Mouse (Mus musculus): ENCODE measurements around the gene Arhgef18. TPM values are rescaled to one million over a fixed set of nuclear protein-coding genes. Genes with fewer than 3 reads are reported as not detected.

The Arhgef18 gene
- total RNA-seq (2021) = 10 to 100 TPM; 34.5 to 39.5 TPM
- long read RNA-seq, experiment 1, full-length matches to known transcripts = 15 of 26 reads
- long read RNA-seq, experiment 1, partial matches to known transcripts = 3 of 26 reads
- long read RNA-seq, experiment 1, other reads (novel, unspliced or antisense) = 8 of 26 reads
- long read RNA-seq, experiment 2, full-length matches to known transcripts = 8 of 21 reads
- long read RNA-seq, experiment 2, partial matches to known transcripts = 10 of 21 reads
- long read RNA-seq, experiment 2, other reads (novel, unspliced or antisense) = 3 of 21 reads

DNA sequence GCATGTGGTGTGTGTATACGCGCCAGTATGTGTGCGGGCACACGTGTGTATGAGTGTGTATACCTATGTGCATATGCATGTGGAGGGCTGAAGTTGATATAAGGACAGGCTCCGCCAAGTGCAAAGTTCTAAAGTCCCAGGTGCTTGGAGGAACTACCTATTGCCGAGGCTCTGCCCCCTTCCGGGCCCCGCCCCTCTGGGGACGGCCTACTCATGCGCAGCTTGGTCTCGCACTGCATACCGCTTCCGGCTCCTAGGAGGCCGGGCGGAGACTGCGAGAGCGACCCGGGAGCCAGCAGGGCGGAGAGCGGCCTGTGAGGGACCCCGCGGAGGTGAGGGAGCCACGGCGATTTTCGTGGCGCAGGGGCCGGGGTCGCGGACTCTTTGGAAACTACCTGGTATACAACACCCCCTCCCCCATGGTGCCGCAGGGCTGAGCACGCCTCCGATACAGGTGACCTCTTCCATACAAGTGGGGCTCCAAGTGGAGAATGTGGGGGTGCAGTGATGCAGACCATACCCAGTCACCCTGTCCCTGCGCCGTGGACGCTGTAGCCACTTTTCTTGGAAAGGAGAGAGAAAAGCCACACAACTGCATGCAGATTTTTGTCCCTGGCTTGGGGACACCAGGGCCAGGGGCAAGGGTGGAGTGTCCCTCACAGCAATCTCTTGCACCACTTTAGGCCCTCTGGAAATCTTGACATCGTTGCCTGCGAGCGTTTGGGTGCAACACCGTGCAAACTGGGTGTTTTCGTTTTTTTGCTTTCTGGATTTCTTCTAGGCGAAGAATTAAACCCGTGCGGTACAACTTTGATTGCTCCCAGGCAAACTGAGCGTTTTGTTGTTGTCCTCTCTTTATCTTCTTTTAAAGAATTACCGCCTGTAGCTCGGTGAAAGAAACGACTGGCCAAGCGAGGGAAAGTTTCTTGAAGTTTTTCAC is at the start of gene Arhgef18:
Gene Arhgef18, plus strand, starts transcription at position 236 of the 940 bp plus-strand sequence.
- DNase-seq (ENCODE audit: low spot score in 2 of 2) = peak; percentile 77 to 83

DNA sequence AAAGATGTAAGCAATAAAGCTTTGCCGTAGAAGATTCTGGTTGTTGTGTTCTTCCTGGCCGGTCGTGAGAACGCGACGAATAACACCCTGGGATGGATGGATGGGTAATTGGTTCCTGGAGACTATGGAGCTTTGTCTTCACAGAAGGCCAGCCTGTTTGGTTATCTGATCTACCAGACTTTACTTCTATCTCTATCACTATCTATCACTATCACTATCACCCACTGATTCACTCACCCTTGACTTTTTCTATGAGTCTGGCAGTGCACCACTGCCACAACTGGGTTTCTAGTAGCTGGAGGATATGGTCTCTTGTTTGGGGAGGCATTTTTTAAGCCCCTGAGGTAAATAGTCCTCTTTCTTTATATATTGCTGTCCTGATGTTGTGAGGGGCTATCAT is 47.5 kb upstream of the Arhgef18 start:
- no peak for DNase-seq (ENCODE audit: low spot score in 2 of 2)

DNA sequence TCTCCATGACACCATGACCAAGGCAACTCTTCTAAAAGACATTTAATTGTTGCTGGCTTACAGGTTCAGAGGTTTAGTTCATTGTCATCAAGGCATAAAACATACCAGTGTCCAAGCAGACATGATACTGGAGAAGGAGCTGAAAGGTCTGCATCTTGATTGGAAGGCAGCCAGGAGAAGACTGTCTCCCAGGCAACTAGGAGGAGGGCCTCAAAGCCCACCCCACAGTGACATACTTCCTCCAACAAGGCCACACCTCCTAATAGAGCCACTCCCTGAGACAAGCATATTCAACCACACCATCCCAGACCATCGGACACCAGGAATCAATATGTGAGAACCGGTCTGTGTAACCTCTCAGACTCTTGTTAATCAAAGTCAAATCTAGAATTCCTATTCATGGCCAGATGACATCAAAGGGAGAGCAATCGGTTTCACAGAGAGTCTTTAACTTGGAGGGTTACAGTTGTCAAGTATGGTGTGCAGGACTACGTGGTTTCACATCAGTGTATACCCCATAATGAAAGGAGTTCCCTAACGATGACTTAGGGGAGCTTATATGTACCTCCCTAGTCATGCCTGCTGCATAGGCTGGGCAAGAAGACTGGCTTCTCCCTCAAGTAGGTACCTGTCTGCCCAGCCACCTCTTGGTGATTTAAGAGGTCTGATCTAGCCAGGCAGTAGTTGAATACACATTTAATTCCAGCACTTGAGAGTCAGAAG is 46.0 kb upstream of the Arhgef18 start:
- DNase-seq (ENCODE audit: low spot score in 2 of 2) = no peak

DNA sequence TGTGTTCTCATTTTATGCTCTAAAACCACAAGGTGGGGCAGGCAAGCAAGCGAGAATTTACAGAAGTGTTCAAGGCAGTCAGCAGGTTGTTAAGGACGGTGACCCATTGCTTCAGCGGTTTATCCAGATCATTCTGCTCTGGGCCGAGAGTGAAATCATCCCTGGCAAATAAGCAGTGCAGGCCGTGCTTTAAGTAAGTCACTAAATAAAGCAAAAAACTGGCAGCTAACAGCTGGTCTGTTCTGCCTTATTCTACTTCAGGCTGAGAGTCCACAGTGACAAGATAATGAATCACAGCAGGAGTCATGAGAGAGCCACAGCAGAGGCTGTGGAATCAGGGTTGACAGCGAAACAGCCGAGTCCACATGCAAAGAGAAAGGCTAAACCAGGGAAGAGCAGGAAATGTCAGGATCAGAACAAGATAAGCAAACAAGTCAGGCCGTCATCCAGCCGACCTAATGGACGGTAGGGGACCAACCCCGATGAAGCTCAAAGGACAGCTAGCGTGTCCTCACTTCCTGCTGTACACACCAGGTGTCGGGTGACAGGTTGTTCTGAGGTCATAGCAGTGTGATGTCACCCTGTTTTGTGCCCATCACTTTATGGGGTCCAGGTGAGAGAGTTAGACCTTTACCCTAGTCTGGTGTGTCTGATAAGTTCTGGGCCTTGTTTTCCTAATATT is 44.5 kb upstream of the Arhgef18 start:
- DNase-seq (ENCODE audit: low spot score in 2 of 2) = no peak

DNA sequence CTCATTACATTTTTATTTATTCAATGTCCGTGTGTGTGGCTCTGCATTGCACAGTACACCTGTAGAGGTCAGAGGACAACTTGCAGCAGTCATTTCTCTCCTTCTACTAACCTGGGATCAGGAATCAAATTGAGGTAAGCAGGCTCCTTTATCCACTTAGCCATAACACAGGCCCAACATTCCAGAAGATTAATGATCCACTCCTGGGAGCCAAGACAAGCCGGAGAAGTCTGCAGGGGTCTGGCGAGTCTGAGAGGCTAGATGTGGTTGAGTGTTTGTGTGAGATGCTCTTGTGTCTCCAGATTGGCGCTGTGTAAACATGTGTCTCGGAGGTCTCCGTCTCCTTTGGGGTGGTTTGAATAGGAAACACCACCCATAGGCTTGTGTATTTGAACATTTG is 42.1 kb upstream of the Arhgef18 start:
- no peak for DNase-seq (ENCODE audit: low spot score in 2 of 2)

DNA sequence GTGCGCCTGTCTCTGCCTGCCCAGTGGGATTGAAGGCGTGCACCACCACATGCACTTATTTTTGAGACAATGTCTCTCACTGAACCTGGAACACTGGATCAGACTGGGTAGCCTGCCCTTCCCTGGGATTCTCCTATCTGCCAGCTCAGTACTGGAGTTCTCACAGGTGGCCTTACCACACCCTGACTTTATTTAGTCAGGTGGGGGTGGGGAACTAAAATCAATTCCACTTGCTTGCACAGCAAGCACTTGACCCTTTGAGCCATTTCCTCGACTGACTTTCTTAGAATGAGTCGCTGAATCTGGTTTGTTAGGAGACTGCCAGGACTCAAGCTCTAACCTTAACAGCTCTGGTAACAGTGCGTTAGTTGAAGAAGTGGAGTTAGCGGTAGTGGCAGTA is 40.1 kb upstream of the Arhgef18 start:
- no peak for DNase-seq (ENCODE audit: low spot score in 2 of 2)

DNA sequence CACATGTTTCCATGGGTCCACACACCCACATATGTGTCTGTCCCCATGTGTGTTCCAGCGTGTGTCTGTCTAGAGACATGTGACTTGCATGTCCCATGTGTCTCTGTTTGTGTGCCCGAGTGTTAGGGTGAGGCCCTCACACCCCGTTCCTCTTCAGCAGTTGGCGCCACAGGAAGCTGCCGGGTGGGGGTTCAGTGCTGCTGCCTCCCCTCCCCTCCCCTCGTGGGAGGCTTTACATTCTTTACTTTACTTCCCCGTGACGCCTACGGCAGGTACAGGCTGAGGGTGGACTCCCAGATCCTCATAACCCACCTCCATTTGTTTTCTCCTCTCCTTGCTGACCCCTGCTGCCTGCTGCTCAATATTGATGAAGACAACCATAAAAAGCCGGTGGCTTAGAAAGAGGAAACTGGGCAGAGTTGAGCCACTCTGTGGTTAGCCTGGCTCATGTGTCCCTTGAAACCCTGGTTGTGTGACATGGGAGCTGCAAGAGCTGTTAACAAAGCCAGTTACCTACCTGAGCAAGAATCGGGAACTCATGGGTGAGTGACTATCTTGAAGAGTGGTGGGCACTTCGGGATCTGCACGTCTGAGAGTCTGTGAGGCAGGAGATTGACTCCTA is 39.5 kb upstream of the Arhgef18 start, which contains the start of gene A430078G23Rik:
Gene A430078G23Rik, plus strand, starts transcription at position 227 of the 622 bp plus-strand sequence.
- no peak for DNase-seq (ENCODE audit: low spot score in 2 of 2)

DNA sequence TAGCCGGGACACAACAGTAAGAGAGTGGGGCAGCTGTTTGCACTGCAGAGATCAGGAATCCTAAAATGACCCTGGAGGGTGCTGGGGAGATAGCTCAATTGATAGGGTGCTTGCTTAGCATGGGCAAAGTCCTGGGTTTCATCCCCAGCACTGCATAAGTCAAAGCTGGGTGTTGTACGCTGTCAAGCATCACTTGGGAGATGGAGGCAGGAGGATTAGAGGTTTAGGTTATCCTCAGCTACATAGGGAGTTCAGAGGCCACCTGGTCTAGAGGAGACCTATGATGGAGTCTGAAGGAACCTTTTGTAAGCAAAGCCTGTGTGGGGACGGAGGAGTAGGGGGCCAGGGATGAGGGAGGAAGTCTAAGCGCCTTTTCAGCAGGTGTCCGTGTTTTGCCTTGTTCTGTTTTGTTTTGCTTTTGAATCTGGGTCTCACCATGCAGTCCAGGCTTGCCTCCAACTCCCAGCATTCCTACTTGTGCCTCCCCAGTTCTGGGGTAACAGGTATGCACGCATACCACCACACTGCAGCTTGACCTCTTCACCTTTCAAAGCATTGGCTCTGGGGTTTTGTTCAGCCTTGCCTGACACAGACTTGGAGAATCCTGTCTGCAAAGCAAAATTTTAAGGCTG is 38.9 kb upstream of the Arhgef18 start:
- no peak for DNase-seq (ENCODE audit: low spot score in 2 of 2)

DNA sequence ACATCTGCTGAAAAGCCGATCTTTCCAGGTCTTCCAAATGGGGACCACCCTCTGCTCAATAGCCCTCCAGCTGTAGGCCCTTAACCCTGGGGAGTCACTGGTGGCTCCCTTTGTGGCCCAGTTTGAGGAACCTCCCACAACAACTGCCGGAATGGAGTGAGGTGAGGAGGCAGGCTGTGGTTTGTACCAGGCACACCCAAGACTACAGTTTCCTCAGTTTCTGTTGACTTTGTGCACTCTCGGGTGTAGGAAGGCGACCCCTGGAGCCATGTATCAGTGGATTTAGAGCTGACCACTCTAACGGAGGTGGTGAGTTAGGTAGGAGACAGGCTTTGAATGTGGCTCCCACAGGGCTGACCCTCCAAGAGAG is 38.4 kb upstream of the Arhgef18 start:
- DNase-seq (ENCODE audit: low spot score in 2 of 2) = no peak

DNA sequence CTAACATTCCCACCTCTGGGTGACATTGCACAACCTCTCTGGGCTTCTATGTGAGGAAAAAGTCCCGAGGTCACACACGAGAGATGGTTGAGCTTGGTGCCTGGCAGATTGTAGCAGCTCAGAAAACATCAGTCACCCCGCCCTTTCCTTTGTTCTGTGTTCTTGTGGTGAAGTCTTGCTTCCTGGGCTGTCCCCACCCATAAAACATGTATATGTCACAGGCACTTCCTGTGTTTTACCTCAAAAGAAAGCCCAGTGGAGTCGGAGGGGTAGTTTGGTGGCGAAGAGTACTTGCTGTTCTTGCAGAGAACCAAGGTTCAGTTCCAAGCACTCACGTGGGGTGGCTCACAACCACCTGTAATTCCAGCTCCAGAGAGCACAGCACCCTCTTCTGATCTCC is 37.2 kb upstream of the Arhgef18 start:
- DNase-seq (ENCODE audit: low spot score in 2 of 2) = no peak

DNA sequence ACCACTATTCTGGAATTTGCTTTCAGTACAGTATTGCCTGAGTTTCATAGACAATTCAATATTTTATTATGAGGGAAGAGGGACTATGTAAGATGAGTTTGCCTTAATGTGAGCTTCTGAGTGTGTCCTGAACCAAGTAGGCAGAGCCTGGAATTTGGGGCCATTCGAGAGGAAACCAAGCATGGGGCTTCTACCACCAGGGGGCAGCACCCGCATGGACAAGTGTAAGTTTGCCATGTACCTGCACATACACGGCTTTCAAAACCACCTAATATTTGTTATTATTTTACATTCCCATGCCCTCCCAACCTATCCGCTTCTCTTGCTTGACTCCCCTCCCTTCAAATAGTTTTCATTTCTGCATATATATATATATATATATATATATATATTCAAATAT is 34.7 kb upstream of the Arhgef18 start:
- DNase-seq (ENCODE audit: low spot score in 2 of 2) = peak; percentile 73 to 85

DNA sequence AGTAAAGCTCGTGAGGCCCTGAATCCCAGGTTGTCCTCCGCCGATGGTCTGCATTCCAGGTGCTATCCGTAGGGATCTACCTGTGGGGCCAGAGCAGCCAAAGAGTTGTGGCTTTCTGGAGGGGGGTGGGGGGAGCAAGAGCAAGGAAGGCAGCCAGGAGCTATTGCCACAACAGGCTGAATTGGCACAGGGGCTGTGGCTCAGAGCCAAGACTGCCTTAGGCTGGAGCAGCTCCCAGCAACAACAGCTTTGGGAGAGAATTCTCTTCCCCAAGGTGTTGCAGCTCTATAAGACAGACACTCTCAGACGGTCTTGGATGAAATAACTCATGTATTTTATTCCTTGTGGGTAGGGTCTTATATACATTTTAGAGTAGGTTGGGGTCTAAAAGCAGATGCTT is 25.7 kb upstream of the Arhgef18 start:
- DNase-seq (ENCODE audit: low spot score in 2 of 2) = peak in 1 of 2 experiments; percentile 30

DNA sequence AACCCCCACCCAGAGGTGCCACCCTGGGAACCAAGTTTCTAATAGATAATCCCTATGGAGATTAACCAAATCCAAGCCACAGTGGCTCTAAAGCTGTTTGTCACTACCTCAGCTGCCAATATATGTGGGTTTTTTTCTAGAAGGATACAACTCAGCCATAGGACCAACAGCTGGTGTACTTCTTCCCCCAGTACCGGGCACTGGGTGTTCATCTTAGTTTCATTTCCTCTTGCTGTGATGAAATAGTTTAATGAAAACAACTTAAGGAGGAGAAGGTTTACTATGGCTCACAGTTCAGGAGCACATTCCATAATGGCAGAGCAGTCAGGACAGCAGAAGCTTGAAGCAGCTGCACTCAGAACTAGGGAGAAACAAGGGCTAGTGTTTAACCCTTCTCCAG is 24.7 kb upstream of the Arhgef18 start:
- DNase-seq (ENCODE audit: low spot score in 2 of 2) = no peak

DNA sequence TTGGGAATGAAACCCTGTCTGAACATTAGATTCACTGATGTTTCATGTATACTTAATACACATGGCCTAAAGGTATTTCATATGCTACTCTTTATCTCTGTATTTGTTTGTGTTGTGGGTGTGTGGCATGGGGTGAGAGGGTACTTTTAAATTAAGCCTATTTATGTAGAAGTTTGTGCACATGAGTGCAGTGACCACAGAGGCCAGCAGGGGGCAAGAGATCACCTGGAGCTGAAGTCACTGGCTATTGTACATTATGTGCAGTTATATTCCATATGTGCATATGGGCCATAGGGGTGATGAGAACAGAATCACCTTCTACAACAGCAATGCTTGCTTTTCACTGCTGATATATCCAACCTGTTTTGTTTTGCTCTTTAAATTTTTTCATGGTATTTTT is 17.1 kb upstream of the Arhgef18 start:
- DNase-seq (ENCODE audit: low spot score in 2 of 2) = no peak

DNA sequence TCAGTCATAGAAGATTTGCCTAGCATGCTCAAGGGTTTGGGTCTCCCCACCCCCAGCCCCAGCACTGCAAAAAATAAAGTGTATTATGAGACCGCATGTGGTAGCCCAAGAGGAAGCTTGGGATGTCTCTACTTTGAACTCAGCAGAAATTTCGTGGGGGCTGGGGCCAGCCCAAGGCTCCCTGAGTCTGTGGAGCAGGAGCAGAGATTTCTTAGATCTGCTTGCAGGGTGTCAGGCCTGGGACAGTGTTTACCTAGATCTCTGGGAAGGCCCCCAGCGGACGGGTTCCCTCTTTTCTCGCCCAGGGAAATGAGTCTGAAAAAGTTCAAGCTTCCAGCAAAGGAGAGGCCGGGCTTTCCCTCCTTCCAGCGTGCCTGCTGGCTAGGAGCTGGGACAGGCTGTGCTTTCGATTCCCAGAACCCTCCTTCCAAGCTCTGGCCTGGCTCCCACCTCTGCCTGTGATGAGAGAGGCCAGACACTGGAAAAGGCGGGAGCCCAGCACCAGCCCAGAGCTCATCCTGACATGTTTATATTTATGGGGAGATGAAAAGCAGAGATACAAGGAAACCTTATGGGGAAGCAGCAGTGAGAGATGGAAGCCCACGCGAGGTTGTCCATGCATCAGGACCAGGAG is 16.0 kb upstream of the Arhgef18 start:
- no peak for DNase-seq (ENCODE audit: low spot score in 2 of 2)

DNA sequence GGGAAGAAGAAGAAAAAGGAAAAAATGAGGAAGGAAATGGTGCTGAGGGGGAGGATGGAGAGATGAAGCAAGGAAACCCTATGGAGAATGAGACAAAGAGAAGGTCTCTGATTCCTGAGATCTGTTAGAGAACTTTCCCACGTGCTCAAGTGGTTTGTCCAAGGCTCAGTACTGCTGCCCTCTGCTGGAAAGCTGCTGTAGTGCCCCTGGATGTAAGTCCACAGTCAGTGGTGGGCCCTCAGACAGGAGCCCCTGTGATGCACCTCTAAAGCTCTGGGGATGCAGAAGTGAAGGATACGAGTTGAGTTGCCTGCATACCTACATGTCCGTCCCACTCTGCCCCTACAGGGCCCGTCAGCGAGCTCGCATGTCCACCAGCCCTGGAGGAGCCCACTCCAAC is 5.5 kb upstream of the Arhgef18 start:
- peak; percentile 39 to 69 for DNase-seq (ENCODE audit: low spot score in 2 of 2)

DNA sequence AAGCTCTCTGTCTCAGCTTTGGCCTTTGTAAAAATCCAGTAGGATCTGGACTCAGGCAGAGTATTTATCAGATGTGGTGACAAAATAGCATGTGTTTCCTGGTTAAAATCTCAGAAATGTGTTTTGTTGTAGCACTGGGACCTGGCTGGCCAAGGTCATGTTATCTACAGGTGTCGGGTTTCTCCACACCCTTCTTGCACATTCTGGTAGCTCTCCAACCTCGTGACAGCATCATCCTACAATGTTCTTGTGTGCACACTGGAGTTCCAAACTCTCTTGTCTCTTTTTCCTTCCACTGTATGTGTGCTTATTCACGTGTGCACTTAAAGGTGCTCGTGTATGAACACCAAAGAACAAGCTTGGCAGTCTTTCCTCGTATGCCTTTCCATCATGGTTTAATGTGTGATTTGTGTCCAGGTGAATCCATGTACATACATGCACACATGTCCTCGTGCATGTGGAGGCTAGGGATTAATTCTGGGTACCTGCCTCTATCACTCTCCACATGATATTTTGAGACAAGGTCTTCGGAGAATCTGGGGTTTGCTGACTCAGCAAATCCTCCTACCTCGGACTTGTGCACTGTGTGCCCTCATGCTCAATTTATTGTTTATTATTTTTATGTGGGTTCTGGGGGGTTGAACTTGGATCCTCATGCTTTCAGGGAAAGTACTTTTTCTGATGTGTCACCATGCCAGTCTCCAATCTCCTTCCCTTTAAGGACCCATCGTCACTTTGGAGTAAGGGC is 4.0 kb upstream of the Arhgef18 start:
- DNase-seq (ENCODE audit: low spot score in 2 of 2) = no peak

DNA sequence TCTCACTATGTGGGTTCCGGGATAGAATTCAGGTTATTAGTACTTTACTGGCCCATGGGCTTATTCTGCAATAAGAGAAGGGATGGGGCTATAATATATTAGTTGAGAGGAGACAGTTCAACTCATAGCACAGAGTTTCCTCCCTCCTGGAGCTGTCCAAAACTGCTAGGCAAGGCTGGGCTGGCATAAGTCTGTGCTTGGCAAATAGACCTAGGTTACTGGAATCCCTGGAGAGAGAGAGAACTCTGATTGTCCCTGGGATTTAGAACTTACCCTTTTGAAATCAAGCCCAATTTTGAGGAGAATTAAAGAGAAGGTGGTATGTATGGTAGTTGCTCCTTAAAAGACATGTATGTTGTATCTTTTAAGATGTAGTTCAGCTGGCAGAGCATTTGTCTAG is 3.3 kb upstream of the Arhgef18 start:
- DNase-seq (ENCODE audit: low spot score in 2 of 2) = no peak

DNA sequence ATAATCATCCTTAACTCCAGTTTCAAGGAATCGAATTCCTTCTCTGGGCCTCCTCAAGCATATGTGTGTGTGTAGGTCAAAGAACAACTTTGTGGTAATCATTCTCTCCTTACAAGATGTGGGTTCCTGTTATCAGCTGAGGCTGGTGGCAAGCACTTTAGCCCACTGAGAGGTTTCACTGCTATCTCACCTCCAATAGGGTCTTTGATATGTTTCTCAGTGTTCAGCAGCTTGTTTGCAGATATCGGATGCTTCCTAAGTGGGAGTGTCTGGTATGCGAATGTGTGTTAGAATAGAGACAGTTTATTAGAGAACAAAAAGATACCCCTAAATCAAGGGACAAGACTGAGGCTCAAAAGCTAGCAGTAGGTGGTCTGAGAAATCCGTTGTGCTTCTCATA is 513 bp upstream of the Arhgef18 start:
- DNase-seq (ENCODE audit: low spot score in 2 of 2) = no peak

Measured in layer of hippocampus, postnatal 14 days (tissue).